Mouse (Mus musculus) intestine, embryonic 15.5 days (tissue): ENCODE data around the gene Brca2. TPM values are rescaled to one million over a fixed set of nuclear protein-coding genes. Genes with fewer than 3 reads are reported as not detected.

Experiments used
- ATAC-seq: fragments of 200-750 bp; cut with Nextera tagmentation; 2 replicates; pipeline ENCODE4 v1.8.0; 2017; ENCODE audit warnings: moderate TSS enrichment, moderate library complexity
- H3K27ac ChIP-seq: fragments of 300-500 bp; sonication (generic); 2 replicates; pipeline ENCODE4 v1.5.1; 2015; ENCODE audit warnings: mild to moderate bottlenecking, inconsistent platforms
- H3K27me3 ChIP-seq: fragments of 300-500 bp; sonication (generic); replicated peaks from 2 replicates; pipeline ENCODE4 v1.6.1; 2015; ENCODE audit warnings: inconsistent platforms
- H3K36me3 ChIP-seq: fragments of 300-500 bp; sonication (generic); 2 replicates; pipeline ENCODE4 v1.6.1; 2015; ENCODE audit warnings: inconsistent platforms
- H3K4me1 ChIP-seq: fragments of 300-500 bp; sonication (generic); replicated peaks from 2 replicates; pipeline ENCODE4 v1.6.1; 2015; ENCODE audit warnings: inconsistent platforms
- H3K4me2 ChIP-seq: fragments of 300-500 bp; sonication (generic); replicated peaks from 2 replicates; pipeline ENCODE4 v1.6.1; 2015; ENCODE audit warnings: mild to moderate bottlenecking, inconsistent platforms
- H3K4me3 ChIP-seq: fragments of 300-500 bp; sonication (generic); replicated peaks from 2 replicates; pipeline ENCODE4 v1.5.1; 2015; ENCODE audit warnings: inconsistent platforms
- H3K9ac ChIP-seq: fragments of 300-500 bp; sonication (generic); 2 replicates; pipeline ENCODE4 v1.6.1; 2015; ENCODE audit warnings: inconsistent platforms
- H3K9me3 ChIP-seq: fragments of 300-500 bp; sonication (generic); 2 replicates; pipeline ENCODE4 v1.6.1; 2016; ENCODE audit warnings: inconsistent platforms
- WGBS: fragments of 180-500 bp; shearing (Covaris S2); methylation state at CpG from one replicate; pipeline ENCODE4 v1.1.7; 2015; 5-methylcytosine and 5-hydroxymethylcytosine counted together
- polyA plus RNA-seq: library from polyadenylated mRNA; unstranded; fragments of >200 nt; fragmentation: Nextera tagmentation; extraction: Ambion mirVana; gene quantifications from 2 replicates; pipeline ENCODE4 v1.2.1, GENCODE M21; 2015

The Brca2 gene
- polyA plus RNA-seq, 1 experiment from 2014 or later = 20.0 TPM

GRCm38 (mm10) chr5:150592904-150593755, 70.7 kb downstream of the Brca2 start:
- Histone ChIP-seq H3K9ac (peak overlapping the region; percentile 75), H3K27ac (no peak overlapping the region), H3K4me2 (peak overlapping the region; percentile 99), H3K27me3 (no peaks in the 10 kb centered on the region; the same call in 1 of the 2 replicates), H3K36me3 (no peaks in the 10 kb centered on the region), H3K4me3 (peak overlapping the region; percentile 86), H3K4me1 (peaks cover 6% of the 10 kb centered on the region; the same call in 1 of the 2 replicates), H3K9me3 (no peaks in the 10 kb centered on the region)
- WGBS = 13% methylated on average over 40 of the region's 40 CpGs
- peak; percentile 69 for ATAC-seq

- no peaks in the 10 kb centered on the region for H3K9me3 ChIP-seq
- under 1% methylated on average over 83 of the region's 102 CpGs for WGBS
- peak; percentile 77 for ATAC-seq
- no peaks in the 10 kb centered on the region; the same call in 1 of the 2 replicates for H3K27me3 ChIP-seq
- H3K36me3 ChIP-seq = no peaks in the 10 kb centered on the region
- H3K9ac ChIP-seq = peak overlapping the region; percentile 75
- H3K4me2 ChIP-seq = peak overlapping the region; percentile 99
- no peak overlapping the region for H3K27ac ChIP-seq
- H3K4me3 ChIP-seq = peak overlapping the region; percentile 86
- peaks cover 6% of the 10 kb centered on the region; the same call in 1 of the 2 replicates for H3K4me1 ChIP-seq
These were observed 71.6 kb downstream of the Brca2 start for GRCm38 (mm10) chr5:150593756-150594648.

DNA sequence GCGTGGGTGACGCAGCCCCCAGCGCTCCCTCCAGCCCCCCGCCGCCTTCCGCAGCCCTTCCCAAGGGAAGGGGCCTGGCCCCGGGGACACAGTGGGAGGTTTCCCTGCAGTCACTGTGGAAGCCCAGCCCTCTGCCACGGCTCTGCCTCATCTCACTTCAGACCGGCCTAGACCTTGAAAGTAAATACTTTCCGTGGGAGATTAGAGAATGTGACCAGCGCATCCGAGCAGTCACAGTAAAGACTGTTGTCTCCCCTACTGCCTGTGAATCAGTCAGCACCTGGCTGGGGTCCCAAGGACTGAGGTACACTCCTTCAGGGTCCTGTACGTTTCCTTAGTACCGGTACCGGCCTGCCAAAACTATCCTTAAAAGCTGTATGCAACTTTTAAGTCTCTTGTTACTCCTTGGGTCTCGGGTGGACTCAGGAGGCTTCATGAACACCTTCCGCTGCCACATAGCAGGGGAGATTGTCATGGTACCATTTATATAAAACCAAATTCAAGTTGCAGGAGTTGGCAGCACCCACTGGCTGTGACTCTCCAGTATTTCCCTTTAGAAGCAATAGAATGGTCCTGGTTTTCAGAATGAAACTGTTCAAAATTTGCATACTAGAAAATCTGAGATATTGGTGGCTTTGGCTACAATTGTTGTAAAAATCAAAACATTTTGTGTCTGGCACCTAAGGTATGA, 72.4 kb downstream of the Brca2 start:
- H3K36me3 ChIP-seq = no peaks in the 10 kb centered on the region
- H3K4me2 ChIP-seq = peak overlapping the region; percentile 99
- no peak overlapping the region for H3K27ac ChIP-seq
- no peaks in the 10 kb centered on the region; the same call in 1 of the 2 replicates for H3K27me3 ChIP-seq
- no peak for ATAC-seq
- H3K4me3 ChIP-seq = peak overlapping the region; percentile 86
- no peaks in the 10 kb centered on the region for H3K9me3 ChIP-seq
- WGBS = 9% methylated on average over 17 of the region's 17 CpGs
- H3K9ac ChIP-seq = peak overlapping the region; percentile 75
- H3K4me1 ChIP-seq = peaks cover 9% of the 10 kb centered on the region; the same call in 1 of the 2 replicates

DNA sequence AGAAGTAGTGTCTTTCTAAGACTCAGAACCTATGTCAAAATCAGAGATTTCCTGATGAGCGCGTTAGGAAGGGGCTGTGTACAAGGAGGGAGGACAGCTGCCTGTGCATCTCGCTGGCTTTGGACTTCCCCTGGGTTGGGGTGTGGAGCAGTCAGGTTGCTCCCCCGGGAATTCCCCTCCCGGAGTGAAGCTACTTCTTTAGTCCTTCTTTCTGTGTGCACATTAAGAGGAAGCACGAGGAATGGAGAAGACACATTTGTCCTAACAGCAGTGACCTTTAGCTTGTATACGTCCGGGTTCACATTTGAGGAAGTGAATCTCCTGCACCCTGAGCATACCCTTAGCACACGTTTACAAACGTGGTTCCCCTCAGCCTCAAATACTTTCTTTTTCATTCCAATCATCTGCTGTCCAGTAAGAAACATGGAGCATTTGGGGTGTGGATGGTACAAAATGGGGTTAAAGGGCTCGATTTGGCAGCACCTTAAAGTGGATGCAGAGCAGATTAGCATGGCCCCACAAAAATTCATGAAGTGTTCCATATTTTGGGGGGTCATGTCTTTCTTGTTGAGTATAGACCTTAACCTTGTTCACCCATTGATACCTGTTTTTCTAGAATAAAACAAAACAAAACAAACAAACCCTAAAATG, 73.1 kb downstream of the Brca2 start:
- peaks cover 13% of the 10 kb centered on the region; the same call in 1 of the 2 replicates for H3K4me1 ChIP-seq
- ATAC-seq = no peak
- no peaks in the 10 kb centered on the region for H3K9me3 ChIP-seq
- no peak overlapping the region for H3K4me3 ChIP-seq
- no peaks in the 10 kb centered on the region; the same call in 1 of the 2 replicates for H3K27me3 ChIP-seq
- H3K4me2 ChIP-seq = no peak overlapping the region
- H3K27ac ChIP-seq = no peak overlapping the region
- no peaks in the 10 kb centered on the region for H3K36me3 ChIP-seq
- no peak overlapping the region for H3K9ac ChIP-seq
- 54% methylated on average over 11 of the region's 11 CpGs for WGBS

- no peak for ATAC-seq
- Histone ChIP-seq H3K27me3 (no peaks in the 10 kb centered on the region; the same call in 1 of the 2 replicates), H3K36me3 (no peaks in the 10 kb centered on the region), H3K27ac (no peak within 1 kb of the TSS), H3K9ac (no peak within 1 kb of the TSS), H3K9me3 (no peaks in the 10 kb centered on the region), H3K4me3 (no peak within 1 kb of the TSS), H3K4me1 (peaks cover 13% of the 10 kb centered on the region; the same call in 1 of the 2 replicates), H3K4me2 (no peak within 1 kb of the TSS)
- 88% methylated on average over 7 of the region's 7 CpGs for WGBS
These were observed 74.7 kb downstream of the Brca2 start, which contains the start of gene N4bp2l1 for GRCm38 (mm10) chr5:150597088-150597487. Gene N4bp2l1, minus strand, starts transcription at chr5:150597188.

- no peaks in the 10 kb centered on the region for H3K36me3 ChIP-seq
- no peak overlapping the region for H3K4me2 ChIP-seq
- no peak overlapping the region for H3K9ac ChIP-seq
- ATAC-seq = peak; percentile 53
- no peaks in the 10 kb centered on the region for H3K9me3 ChIP-seq
- 61% methylated on average over 21 of the region's 21 CpGs for WGBS
- no peaks in the 10 kb centered on the region for H3K27me3 ChIP-seq
- H3K27ac ChIP-seq = no peak overlapping the region
- 0 out of 2 replicates have a peak, but pooled peaks cover 7% of the 10 kb centered on the region for H3K4me1 ChIP-seq
- no peak overlapping the region for H3K4me3 ChIP-seq
These were observed 76.0 kb downstream of the Brca2 start for GRCm38 (mm10) chr5:150598202-150599119.

DNA sequence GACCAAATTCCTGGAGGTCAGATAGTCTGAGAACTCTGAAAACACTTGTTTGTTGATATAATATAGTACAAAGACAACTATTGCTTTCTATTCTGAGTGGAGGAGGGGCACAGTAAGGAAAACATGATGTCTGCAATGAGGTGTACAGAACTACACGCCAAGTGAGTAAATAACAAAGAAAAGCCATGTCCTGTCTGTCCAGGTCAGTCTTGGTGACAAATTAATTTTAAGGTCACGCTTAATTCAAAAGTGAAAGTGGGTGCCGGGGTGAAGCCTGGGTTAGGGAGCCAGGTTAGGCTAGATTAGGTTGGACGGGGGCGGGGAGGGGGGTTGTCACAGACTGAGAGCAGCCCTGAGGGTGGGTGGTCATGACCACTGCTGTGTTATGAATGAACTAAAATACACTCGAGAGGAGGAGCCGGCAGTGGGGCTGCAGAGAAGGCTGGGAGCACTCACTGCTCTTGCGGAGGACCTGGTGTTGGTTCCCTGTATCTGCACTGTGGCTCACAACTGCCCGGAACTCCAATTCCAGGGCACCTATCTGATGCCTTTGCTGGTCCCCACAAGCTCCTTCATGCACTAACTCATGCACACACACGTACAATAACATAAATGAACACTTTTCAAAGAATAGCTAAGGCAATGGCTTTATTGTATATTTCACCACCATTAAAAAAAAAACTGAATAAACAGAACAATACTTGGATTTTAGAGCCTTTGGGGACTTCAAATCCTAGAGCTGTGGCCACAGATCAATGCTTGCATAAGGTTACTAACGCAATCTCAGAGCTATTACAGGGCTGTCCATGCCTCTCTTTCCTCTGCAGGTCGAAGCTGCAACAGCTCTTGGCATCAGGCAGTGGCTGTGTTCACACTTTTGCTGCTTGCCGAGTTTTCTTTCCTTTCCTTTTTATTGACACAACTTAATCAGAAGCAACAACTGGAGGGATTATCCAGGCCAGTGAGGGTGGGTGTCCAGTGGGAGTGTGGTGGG, 77.2 kb downstream of the Brca2 start:
- no peak overlapping the region for H3K4me2 ChIP-seq
- H3K4me1 ChIP-seq = 0 out of 2 replicates have a peak, but pooled peaks cover 7% of the 10 kb centered on the region
- WGBS = 68% methylated on average over 13 of the region's 13 CpGs
- H3K27me3 ChIP-seq = no peaks in the 10 kb centered on the region
- no peak overlapping the region for H3K9ac ChIP-seq
- H3K27ac ChIP-seq = no peak overlapping the region
- ATAC-seq = no peak
- H3K9me3 ChIP-seq = no peaks in the 10 kb centered on the region
- H3K4me3 ChIP-seq = no peak overlapping the region
- no peaks in the 10 kb centered on the region for H3K36me3 ChIP-seq

DNA sequence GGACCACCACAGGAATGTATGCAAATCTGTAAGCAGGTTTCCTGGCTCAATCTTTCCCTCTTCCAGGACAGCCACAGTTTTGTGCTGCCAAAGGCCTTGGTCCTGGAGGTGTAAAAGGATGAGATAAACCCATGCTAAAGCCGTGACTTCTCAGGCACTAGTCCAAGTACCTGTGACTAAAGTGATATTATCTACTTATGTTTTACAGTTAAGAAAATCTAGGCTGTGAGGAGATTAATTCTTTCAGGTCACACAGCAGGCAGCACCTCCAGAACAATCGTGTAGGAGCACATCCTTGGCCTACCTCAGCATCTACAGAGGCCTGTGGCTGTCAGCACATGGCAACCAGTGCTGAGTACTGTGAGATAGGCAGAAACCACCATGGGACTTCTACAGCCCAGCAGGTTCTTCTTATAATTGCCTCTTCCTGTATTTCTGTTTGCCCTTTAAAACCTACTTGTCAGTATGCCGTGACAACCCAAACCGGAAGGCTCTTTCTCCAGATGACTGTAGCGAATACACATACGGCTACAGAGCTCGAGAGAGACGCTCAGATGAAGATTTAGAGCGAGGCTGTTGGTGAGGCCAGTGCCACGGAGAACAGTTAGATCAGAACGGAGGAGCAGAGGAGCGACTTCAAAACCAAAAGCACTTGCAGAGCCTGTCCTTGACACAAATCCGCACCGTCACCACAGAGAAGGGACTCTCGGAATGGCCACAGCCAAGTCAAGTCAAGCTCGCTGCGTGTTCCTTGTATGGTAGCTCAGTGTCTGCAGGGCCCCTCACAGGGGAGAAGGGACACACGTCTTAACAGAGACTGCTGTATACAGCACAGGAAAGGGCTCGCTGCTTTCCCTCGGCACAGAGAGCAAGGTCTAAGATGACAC, 78.4 kb downstream of the Brca2 start:
- Histone ChIP-seq H3K36me3 (no peaks in the 10 kb centered on the region), H3K4me1 (0 out of 2 replicates have a peak, but pooled peaks cover 7% of the 10 kb centered on the region), H3K4me3 (no peak overlapping the region), H3K9me3 (no peaks in the 10 kb centered on the region), H3K9ac (no peak overlapping the region), H3K4me2 (no peak overlapping the region), H3K27ac (no peak overlapping the region), H3K27me3 (no peaks in the 10 kb centered on the region)
- ATAC-seq = no peak
- 66% methylated on average over 20 of the region's 20 CpGs for whole genome bisulfite sequencing
